Mouse (Mus musculus): ENCODE results near the gene Sccpdh. TPM values are rescaled to one million over a fixed set of nuclear protein-coding genes. Genes with fewer than 3 reads are reported as not detected.

Sccpdh gene
- polyA plus RNA-seq, 1 experiment from 2014 or later, result 94.2 TPM

Other genes starting within 250 kb of the Sccpdh start
- 26.3 and 26.9 TPM in 2 replicates for gene Smyd3, start 150.2 kb upstream of the Sccpdh start, polyA plus RNA-seq (2014; fragmentation: Nextera tagmentation; extraction: Ambion mirVana)
- gene Tfb2m, start 121.9 kb upstream of the Sccpdh start, polyA plus RNA-seq (2014; fragmentation: Nextera tagmentation; extraction: Ambion mirVana), result 29.7 and 38.5 TPM in 2 replicates
- 20.1 and 21.4 TPM in 2 replicates for gene Cnst, start 121.8 kb upstream of the Sccpdh start, polyA plus RNA-seq (2014; fragmentation: Nextera tagmentation; extraction: Ambion mirVana)
- gene Kif28, start 77.1 kb downstream of the Sccpdh start, polyA plus RNA-seq (2014; fragmentation: Nextera tagmentation; extraction: Ambion mirVana), result not detected in 2 replicates
- gene Gm10518, start 135.2 kb downstream of the Sccpdh start, polyA plus RNA-seq (2014; fragmentation: Nextera tagmentation; extraction: Ambion mirVana), result 0.41 TPM in 1 of 2 replicates, not detected in the other
- gene Ahctf1, start 135.5 kb downstream of the Sccpdh start, polyA plus RNA-seq (2014; fragmentation: Nextera tagmentation; extraction: Ambion mirVana), result 33.9 and 38.6 TPM in 2 replicates